Mouse (Mus musculus) forebrain, embryonic 14.5 days (tissue): ENCODE results near the gene Igf2r. TPM values are rescaled to one million over a fixed set of nuclear protein-coding genes. Genes with fewer than 3 reads are reported as not detected.
A peak's percentile ranks its signal among the peaks of the same experiment; 100 is the strongest.

Experiments used
- ATAC-seq: fragments of 200-750 bp; cut with Nextera tagmentation; 2 replicates; pipeline ENCODE4 v1.8.0; 2017; ENCODE audit warnings: mild to moderate bottlenecking, moderate library complexity
- DNase-seq: peaks from one replicate; pipeline ENCODE4 v3.0.0-alpha.2; 2015; ENCODE audit warnings: low spot score
- H3K27ac ChIP-seq: fragments of 300-500 bp; sonication (generic); 2 replicates; pipeline ENCODE4 v1.5.1; 2014; ENCODE audit warnings: low read depth, mild to moderate bottlenecking, control low read depth, low read length, moderate library complexity
- H3K27me3 ChIP-seq: fragments of 300-500 bp; sonication (generic); replicated peaks from 2 replicates; pipeline ENCODE4 v1.6.1; 2014; ENCODE audit warnings: low read length, control low read depth, mixed read lengths; ENCODE audit not compliant: control insufficient read depth, insufficient read depth
- H3K36me3 ChIP-seq: fragments of 300-500 bp; sonication (generic); 2 replicates; pipeline ENCODE4 v1.6.1; 2014; ENCODE audit warnings: low read length, control low read depth; ENCODE audit not compliant: control insufficient read depth, insufficient read depth
- H3K4me1 ChIP-seq: fragments of 300-500 bp; sonication (generic); 2 replicates; pipeline ENCODE4 v1.6.1; 2014; ENCODE audit warnings: antibody characterized with exemption, low read length, control low read depth; ENCODE audit not compliant: control insufficient read depth, insufficient read depth
- H3K4me2 ChIP-seq: fragments of 300-500 bp; sonication (generic); 2 replicates; pipeline ENCODE4 v1.6.1; 2014; ENCODE audit warnings: mild to moderate bottlenecking, control low read depth, low read length
- H3K4me3 ChIP-seq: fragments of 300-500 bp; sonication (generic); 2 replicates; pipeline ENCODE4 v1.5.1; 2014; ENCODE audit warnings: low read depth, low read length, control low read depth
- H3K9ac ChIP-seq: fragments of 300-500 bp; sonication (generic); 2 replicates; pipeline ENCODE4 v1.6.1; 2014; ENCODE audit warnings: mild to moderate bottlenecking, low read length, control low read depth, moderate library complexity
- H3K9me3 ChIP-seq: fragments of 300-500 bp; sonication (generic); replicated peaks from 2 replicates; pipeline ENCODE4 v1.6.1; 2016; ENCODE audit warnings: low read length, control low read depth, mixed read lengths; ENCODE audit not compliant: control insufficient read depth
- WGBS: fragments of 180-500 bp; shearing (Covaris S2); extraction: QIAGEN DNeasy Blood & Tissue Kit; methylation state at CpG from one replicate; pipeline ENCODE4 v1.1.7; 2014; 5-methylcytosine and 5-hydroxymethylcytosine counted together
- polyA plus RNA-seq: library from polyadenylated mRNA; unstranded; fragments of >200 nt; fragmentation: Nextera tagmentation; extraction: Ambion mirVana; gene quantifications from 2 replicates; pipeline ENCODE4 v1.2.1, GENCODE M21; 2014

The Igf2r gene
- polyA plus RNA-seq, 1 experiment from 2014 or later, result 9.6 TPM

- 81% methylated on average over 1 of the region's 1 CpGs for WGBS
- H3K4me3 ChIP-seq, result no peak overlapping the region
- H3K4me1 ChIP-seq, result no peaks in the 10 kb centered on the region
- H3K9me3 ChIP-seq, result peaks cover 13% of the 10 kb centered on the region; the same call in 1 of the 2 replicates
- H3K9ac ChIP-seq, result no peak overlapping the region
- peaks cover 25% of the 10 kb centered on the region for H3K36me3 ChIP-seq
- H3K27me3 ChIP-seq, result no peaks in the 10 kb centered on the region
- no peak overlapping the region for H3K27ac ChIP-seq
- no peak overlapping the region for H3K4me2 ChIP-seq
- no peak for ATAC-seq
- DNase-seq, result no peak
Observed at GRCm38 (mm10) chr17:12744071-12744470, 25.4 kb downstream of the Igf2r start.

- no peak overlapping the region for H3K27ac ChIP-seq
- H3K4me3 ChIP-seq, result peak overlapping the region; percentile 37
- DNase-seq, result no peak
- peak; percentile 52 for ATAC-seq
- no peaks in the 10 kb centered on the region for H3K27me3 ChIP-seq
- WGBS, result 60% methylated on average over 38 of the region's 38 CpGs
- H3K4me2 ChIP-seq, result peak overlapping the region; percentile 71
- H3K9me3 ChIP-seq, result peaks cover 13% of the 10 kb centered on the region; the same call in 1 of the 2 replicates
- no peaks in the 10 kb centered on the region for H3K4me1 ChIP-seq
- H3K36me3 ChIP-seq, result peaks cover 39% of the 10 kb centered on the region
- peak overlapping the region; percentile 53 for H3K9ac ChIP-seq
Observed at GRCm38 (mm10) chr17:12742151-12742908, 27.1 kb downstream of the Igf2r start.

- Histone ChIP-seq H3K36me3 (peaks cover 43% of the 10 kb centered on the region), H3K9ac (peak overlapping the region; percentile 53), H3K4me1 (no peaks in the 10 kb centered on the region), H3K9me3 (peaks cover 13% of the 10 kb centered on the region; the same call in 1 of the 2 replicates), H3K27ac (no peak overlapping the region), H3K4me3 (peak overlapping the region; percentile 37), H3K4me2 (peak overlapping the region; percentile 71), H3K27me3 (no peaks in the 10 kb centered on the region)
- WGBS, result 54% methylated on average over 41 of the region's 45 CpGs
- peak; percentile 84 for ATAC-seq
- peak; percentile 73 for DNase-seq
Observed at GRCm38 (mm10) chr17:12741218-12741968, 28.1 kb downstream of the Igf2r start.

GRCm38 (mm10) chr17:12740317-12740716 lies 29.1 kb downstream of the Igf2r start:
- peaks cover 44% of the 10 kb centered on the region for H3K36me3 ChIP-seq
- WGBS, result 65% methylated on average over 2 of the region's 2 CpGs

GRCm38 (mm10) chr17:12739516-12739915 lies 29.9 kb downstream of the Igf2r start:
- Histone ChIP-seq H3K27ac (no peak overlapping the region), H3K9ac (no peak overlapping the region), H3K4me1 (no peaks in the 10 kb centered on the region), H3K9me3 (peaks cover 13% of the 10 kb centered on the region; the same call in 1 of the 2 replicates), H3K4me3 (no peak overlapping the region), H3K27me3 (no peaks in the 10 kb centered on the region), H3K36me3 (peaks cover 42% of the 10 kb centered on the region), H3K4me2 (no peak overlapping the region)
- ATAC-seq (no peak), DNase-seq (no peak)
- 81% methylated on average over 4 of the region's 4 CpGs for WGBS

More at GRCm38 (mm10) chr17:12740317-12740716, 29.1 kb downstream of the Igf2r start:
- DNase-seq (no peak), ATAC-seq (no peak)
- no peaks in the 10 kb centered on the region for H3K4me1 ChIP-seq
- H3K9me3 ChIP-seq, result peaks cover 13% of the 10 kb centered on the region; the same call in 1 of the 2 replicates
- no peak overlapping the region for H3K9ac ChIP-seq
- no peak overlapping the region for H3K4me2 ChIP-seq
- no peaks in the 10 kb centered on the region for H3K27me3 ChIP-seq
- no peak overlapping the region for H3K4me3 ChIP-seq
- no peak overlapping the region for H3K27ac ChIP-seq

GRCm38 (mm10) chr17:12737934-12738333 lies 31.5 kb downstream of the Igf2r start:
- no peak for DNase-seq
- Histone ChIP-seq H3K4me2 (no peak overlapping the region), H3K4me1 (no peaks in the 10 kb centered on the region), H3K27me3 (no peaks in the 10 kb centered on the region), H3K36me3 (peaks cover 53% of the 10 kb centered on the region), H3K9me3 (peaks cover 13% of the 10 kb centered on the region; the same call in 1 of the 2 replicates), H3K4me3 (no peak overlapping the region), H3K9ac (no peak overlapping the region), H3K27ac (no peak overlapping the region)
- 80% methylated on average over 1 of the region's 1 CpGs for WGBS
- ATAC-seq, result no peak

GRCm38 (mm10) chr17:12734205-12734857 lies 35.1 kb downstream of the Igf2r start:
- ATAC-seq (no peak), DNase-seq (no peak)
- H3K4me3 ChIP-seq, result no peak overlapping the region
- no peaks in the 10 kb centered on the region for H3K4me1 ChIP-seq
- H3K9me3 ChIP-seq, result no peaks in the 10 kb centered on the region
- H3K36me3 ChIP-seq, result peaks cover 63% of the 10 kb centered on the region
- H3K4me2 ChIP-seq, result no peak overlapping the region
- no peak overlapping the region for H3K27ac ChIP-seq
- H3K27me3 ChIP-seq, result no peaks in the 10 kb centered on the region
- H3K9ac ChIP-seq, result no peak overlapping the region
- WGBS, result 68% methylated on average over 12 of the region's 12 CpGs

GRCm38 (mm10) chr17:12733128-12733527 lies 36.3 kb downstream of the Igf2r start:
- Histone ChIP-seq H3K4me3 (no peak overlapping the region), H3K27me3 (no peaks in the 10 kb centered on the region), H3K4me2 (no peak overlapping the region), H3K27ac (no peak overlapping the region), H3K36me3 (peaks cover 52% of the 10 kb centered on the region), H3K4me1 (no peaks in the 10 kb centered on the region), H3K9ac (no peak overlapping the region), H3K9me3 (no peaks in the 10 kb centered on the region)
- WGBS, result 88% methylated on average over 6 of the region's 6 CpGs
- DNase-seq (no peak), ATAC-seq (no peak)
